Comparison of ENCODE assay signal across 8 mouse cellular contexts in genomic region chr9:44486741-44487421, GRCm38 (mm10). TPM values are rescaled to one million over a fixed set of nuclear protein-coding genes. Genes with fewer than 3 reads are reported as not detected.
A peak's percentile ranks its signal among the peaks of the same experiment; 100 is the strongest.
DNase-seq lines count a peak whose midpoint lies in the region; ATAC-seq and TF ChIP-seq lines count a peak whose summit lies in the region.

No protein-coding gene starts in this region.

- WGBS in cerebellum, adult 2 months, result 7% methylated on average over 15 of the region's 15 CpGs
- WGBS in lung, adult 2 months, result 7% methylated on average over 15 of the region's 15 CpGs
- 5% methylated on average over 15 of the region's 15 CpGs for WGBS in stomach, postnatal 0 days

- TF ChIP-seq POLR2A in cerebellum, adult 2 months (IDR thresholded peaks at IDR 0.05; ENCODE audit: borderline replicate concordance, insufficient read depth, low read length), result no peak
- peak; percentile 14; the same call in 1 of the 2 replicates for TF ChIP-seq POLR2A in lung, adult 2 months (IDR thresholded peaks at IDR 0.05; ENCODE audit: borderline replicate concordance, extremely low read depth, low read depth, low read length)

- TF ChIP-seq EP300 in stomach, postnatal 0 days (optimal IDR thresholded peaks at IDR 0.05), result no peak

- H3K27me3 ChIP-seq in cerebellum, adult 2 months (ENCODE audit: control insufficient read depth, insufficient read depth, low read length), result no peaks in the 10 kb centered on the region
- no peaks in the 10 kb centered on the region for H3K27me3 ChIP-seq in stomach, postnatal 0 days (ENCODE audit: control insufficient read depth, insufficient read depth, low read length)

- H3K4me3 ChIP-seq in cerebellum, adult 2 months (replicated peaks; ENCODE audit: insufficient read depth, low read depth, low read length), result peak overlapping the region; percentile 44
- H3K4me3 ChIP-seq in lung, adult 2 months (replicated peaks; ENCODE audit: extremely low read depth, low read depth, low read length), result peak overlapping the region; percentile 57
- H3K4me3 ChIP-seq in stomach, postnatal 0 days (ENCODE audit: low read depth, low read length), result peak overlapping the region; percentile 99

- no peaks in the 10 kb centered on the region for H3K9me3 ChIP-seq in stomach, postnatal 0 days (ENCODE audit: control insufficient read depth, low read length)

- peak overlapping the region; percentile 60 for H3K9ac ChIP-seq in stomach, postnatal 0 days (ENCODE audit: low read length)

- peak overlapping the region; percentile 60 for H3K27ac ChIP-seq in cerebellum, adult 2 months (ENCODE audit: insufficient read depth, low read length)
- peak overlapping the region; percentile 98 for H3K27ac ChIP-seq in stomach, postnatal 0 days (replicated peaks)

- peaks cover 61% of the 10 kb centered on the region for H3K4me1 ChIP-seq in cerebellum, adult 2 months (ENCODE audit: control insufficient read depth, insufficient read depth, low read length)
- H3K4me1 ChIP-seq in lung, adult 2 months (ENCODE audit: control insufficient read depth, insufficient read depth, low read length), result peaks cover 51% of the 10 kb centered on the region
- H3K4me1 ChIP-seq in stomach, postnatal 0 days (replicated peaks; ENCODE audit: control insufficient read depth, insufficient read depth), result peaks cover 44% of the 10 kb centered on the region

- peak overlapping the region; percentile 77 for H3K4me2 ChIP-seq in stomach, postnatal 0 days (replicated peaks; ENCODE audit: low read depth)

- TF ChIP-seq CTCF in cerebellum, adult 2 months (IDR thresholded peaks at IDR 0.05; ENCODE audit: borderline replicate concordance, insufficient read depth, low read depth, low read length), result no peak
- no peak for TF ChIP-seq CTCF in lung, adult 2 months (IDR thresholded peaks at IDR 0.05; ENCODE audit: insufficient read depth, low read length)
- TF ChIP-seq CTCF in stomach, postnatal 0 days (IDR thresholded peaks at IDR 0.05; ENCODE audit: low read depth), result no peak

- H3K36me3 ChIP-seq in stomach, postnatal 0 days (ENCODE audit: control insufficient read depth, insufficient read depth, low read length), result no peaks in the 10 kb centered on the region

- DNase-seq in cerebellum, adult 2 months, result peak; percentile 32 to 41
- DNase-seq in adrenal gland, postnatal 36 days, result peak; percentile 63 to 78
- DNase-seq in gastrocnemius, postnatal 25 days, result peak; percentile 64
- DNase-seq in kidney, adult 18-20 months, result peak; percentile 72
- peak; percentile 75 for DNase-seq in lung, adult 2 months
- peak; percentile 69 for DNase-seq in stomach, postnatal 0 days (ENCODE audit: low spot score)

- no peak for ATAC-seq in cerebellum, adult (ENCODE audit: insufficient number of reproducible peaks, low FRiP score, low TSS enrichment)
- no peak for ATAC-seq in stomach, postnatal 0 days (ENCODE audit: low FRiP score, low TSS enrichment)
- no peak for ATAC-seq in inflammation-experienced regulatory T-cells, adult 6 months

RNA-seq across cellular contexts. Expression of gene Bcl9l, which starts 4.3 kb away (rescaled TPM):
- polyA plus RNA-seq in cerebellum, adult 2 months (2012; rRNA removed), result 22.0 and 22.3 TPM in 2 replicates
- 10 to 100 TPM; 47.6 to 51.8 TPM for total RNA-seq in adrenal gland, postnatal 36 days (2021)
- 10 to 100 TPM; 33.6 to 40.7 TPM for total RNA-seq in gastrocnemius, postnatal 25 days (2021)
- 69.0 and 70.7 TPM in 2 replicates for polyA plus RNA-seq in lung, adult 2 months (2012; rRNA removed)
- polyA plus RNA-seq in stomach, postnatal 0 days (2015; fragmentation: Nextera tagmentation; extraction: Ambion mirVana), result 5.2 and 6.1 TPM in 2 replicates
- polyA plus RNA-seq in inflammation-experienced regulatory T-cells, adult 6 months (2017; shearing (Covaris generic)), result 10 to 100 TPM; 11.1 to 12.4 (median 12.2) TPM

RNA-seq across cellular contexts. Expression of gene Upk2, which starts 32.1 kb away (rescaled TPM):
- 0.13 TPM in 1 of 2 replicates, not detected in the other for polyA plus RNA-seq in cerebellum, adult 2 months (2012; rRNA removed)
- total RNA-seq in adrenal gland, postnatal 36 days (2021), result not detected
- total RNA-seq in gastrocnemius, postnatal 25 days (2021), result under 1 TPM; 0.32 to 0.43 TPM
- polyA plus RNA-seq in lung, adult 2 months (2012; rRNA removed), result 4.0 and 4.4 TPM in 2 replicates
- 5.4 and 7.0 TPM in 2 replicates for polyA plus RNA-seq in stomach, postnatal 0 days (2015; fragmentation: Nextera tagmentation; extraction: Ambion mirVana)
- polyA plus RNA-seq in inflammation-experienced regulatory T-cells, adult 6 months (2017; shearing (Covaris generic)), result not detected

RNA-seq across cellular contexts. Expression of gene Foxr1, which starts 45.9 kb away (rescaled TPM):
- not detected in 2 replicates for polyA plus RNA-seq in cerebellum, adult 2 months (2012; rRNA removed)
- total RNA-seq in adrenal gland, postnatal 36 days (2021), result not detected
- total RNA-seq in gastrocnemius, postnatal 25 days (2021), result not detected
- 0.16 TPM in 1 of 2 replicates, not detected in the other for polyA plus RNA-seq in lung, adult 2 months (2012; rRNA removed)
- polyA plus RNA-seq in stomach, postnatal 0 days (2015; fragmentation: Nextera tagmentation; extraction: Ambion mirVana), result 0.05 TPM in 1 of 2 replicates, not detected in the other
- polyA plus RNA-seq in inflammation-experienced regulatory T-cells, adult 6 months (2017; shearing (Covaris generic)), result under 1 TPM in 2 of 3 experiments, not detected in 1; 0.17 to 0.72 TPM

Comparison
In these comparisons a context has a peak if more than half of its experiments do, and no peak if none do; other contexts are left out.
1. H3K4me3 ChIP-seq: peak in every context shown above with its lines; median percentile 99 in stomach, postnatal 0 days; 57 in lung, adult 2 months; 44 in cerebellum, adult 2 months.